Mouse (Mus musculus) heart, adult 2 months (tissue): Measurements from ENCODE around the gene Neurog2.

Experiments
- CTCF ChIP-seq: fragments of 200-600 bp; IDR thresholded peaks from 2 replicates; pipeline ENCODE4 v1.8.1; 2022; ENCODE audit warnings: antibody characterized with exemption, mild to moderate bottlenecking, moderate library complexity
- POLR2A ChIP-seq: fragments of 200-500 bp; IDR thresholded peaks from 2 replicates; pipeline ENCODE4 v1.6.1; 2011; ENCODE audit warnings: mild to moderate bottlenecking, low read depth, low read length, control low read depth; ENCODE audit not compliant: insufficient read depth

DNA sequence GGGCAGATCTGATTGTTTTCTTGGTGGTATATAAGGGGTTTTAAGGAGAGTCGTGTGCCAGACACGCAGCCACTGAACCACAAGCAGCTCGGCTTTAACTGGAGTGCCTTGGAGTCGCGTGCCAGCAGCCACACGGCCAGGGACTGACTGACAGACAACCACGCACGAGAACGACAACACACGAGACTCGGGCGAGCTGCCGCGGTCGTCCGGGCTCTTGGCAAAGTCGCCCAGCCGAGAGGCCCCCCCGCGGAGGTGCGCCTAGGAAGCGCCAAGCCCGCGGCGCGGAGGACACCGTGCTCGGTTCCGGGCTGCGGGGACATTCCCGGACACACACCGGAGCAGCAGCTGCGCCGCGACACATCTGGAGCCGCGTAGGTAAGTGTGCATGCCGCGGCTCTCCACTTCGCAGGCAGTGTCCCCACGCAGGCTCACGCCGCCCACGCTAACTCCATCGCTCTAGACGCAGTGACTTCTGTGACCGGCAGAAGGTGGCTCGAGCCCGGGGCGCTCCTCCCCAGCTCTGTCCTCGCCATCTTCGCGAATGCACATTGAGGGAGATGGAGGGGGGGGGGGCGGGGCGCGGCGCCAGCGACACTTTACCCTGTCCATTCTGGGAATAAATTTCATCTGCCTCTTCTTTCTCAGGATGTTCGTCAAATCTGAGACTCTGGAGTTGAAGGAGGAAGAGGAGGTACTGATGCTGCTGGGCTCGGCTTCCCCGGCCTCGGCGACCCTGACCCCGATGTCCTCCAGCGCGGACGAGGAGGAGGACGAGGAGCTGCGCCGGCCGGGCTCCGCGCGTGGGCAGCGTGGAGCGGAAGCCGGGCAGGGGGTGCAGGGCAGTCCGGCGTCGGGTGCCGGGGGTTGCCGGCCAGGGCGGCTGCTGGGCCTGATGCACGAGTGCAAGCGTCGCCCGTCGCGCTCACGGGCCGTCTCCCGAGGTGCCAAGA lies at the start of gene Neurog2:
- TF ChIP-seq CTCF (no peak), POLR2A (no peak)
